Mouse (Mus musculus) hindbrain, embryonic 14.5 days (tissue): ENCODE results near the gene Arxes2. TPM values are rescaled to one million over a fixed set of nuclear protein-coding genes. Genes with fewer than 3 reads are reported as not detected.
A peak's percentile ranks its signal among the peaks of the same experiment; 100 is the strongest.
"Not testable (repeated sequence)": the region's sequence is repeated elsewhere in the genome, so short reads cannot be mapped to it uniquely, and the experiment has no call there.

Experiments used
- ATAC-seq: fragments of 200-750 bp; cut with Nextera tagmentation; 2 replicates; pipeline ENCODE4 v1.8.0; 2017; ENCODE audit warnings: moderate number of reproducible peaks, mild to moderate bottlenecking, moderate TSS enrichment, moderate library complexity; ENCODE audit not compliant: low FRiP score
- DNase-seq: peaks from one replicate; pipeline ENCODE4 v3.0.0-alpha.2; 2015; ENCODE audit warnings: low spot score
- H3K27ac ChIP-seq: fragments of 300-500 bp; sonication (generic); 2 replicates; pipeline ENCODE4 v1.5.1; 2014; ENCODE audit warnings: mild to moderate bottlenecking, moderate library complexity
- H3K27me3 ChIP-seq: fragments of 300-500 bp; sonication (generic); 2 replicates; pipeline ENCODE4 v1.6.1; 2014; ENCODE audit warnings: mild to moderate bottlenecking, low read length, mixed read lengths; ENCODE audit not compliant: control insufficient read depth, insufficient read depth
- H3K36me3 ChIP-seq: fragments of 300-500 bp; sonication (generic); replicated peaks from 2 replicates; pipeline ENCODE4 v1.6.1; 2014; ENCODE audit not compliant: control insufficient read depth, insufficient read depth
- H3K4me1 ChIP-seq: fragments of 300-500 bp; sonication (generic); replicated peaks from 2 replicates; pipeline ENCODE4 v1.6.1; 2014; ENCODE audit warnings: antibody characterized with exemption, low read length, mixed read lengths; ENCODE audit not compliant: control insufficient read depth, insufficient read depth
- H3K4me2 ChIP-seq: fragments of 300-500 bp; sonication (generic); replicated peaks from 2 replicates; pipeline ENCODE4 v1.6.1; 2014; ENCODE audit warnings: mild to moderate bottlenecking, moderate library complexity
- H3K4me3 ChIP-seq: fragments of 300-500 bp; sonication (generic); replicated peaks from 2 replicates; pipeline ENCODE4 v1.5.1; 2014; ENCODE audit warnings: mild to moderate bottlenecking, low read length
- H3K9ac ChIP-seq: fragments of 300-500 bp; sonication (generic); 2 replicates; pipeline ENCODE4 v1.6.1; 2014
- H3K9me3 ChIP-seq: fragments of 300-500 bp; sonication (generic); 2 replicates; pipeline ENCODE4 v1.6.1; 2016; ENCODE audit warnings: low read length; ENCODE audit not compliant: control insufficient read depth
- WGBS: fragments of 180-500 bp; shearing (Covaris S2); extraction: QIAGEN DNeasy Blood & Tissue Kit; methylation state at CpG from one replicate; pipeline ENCODE4 v1.1.7; 2014; 5-methylcytosine and 5-hydroxymethylcytosine counted together
- polyA plus RNA-seq: library from polyadenylated mRNA; unstranded; fragments of >200 nt; fragmentation: Nextera tagmentation; extraction: Ambion mirVana; gene quantifications from 2 replicates; pipeline ENCODE4 v1.2.1, GENCODE M21; 2014

The Arxes2 gene
- polyA plus RNA-seq, 1 experiment from 2014 or later, result 271 TPM

DNA sequence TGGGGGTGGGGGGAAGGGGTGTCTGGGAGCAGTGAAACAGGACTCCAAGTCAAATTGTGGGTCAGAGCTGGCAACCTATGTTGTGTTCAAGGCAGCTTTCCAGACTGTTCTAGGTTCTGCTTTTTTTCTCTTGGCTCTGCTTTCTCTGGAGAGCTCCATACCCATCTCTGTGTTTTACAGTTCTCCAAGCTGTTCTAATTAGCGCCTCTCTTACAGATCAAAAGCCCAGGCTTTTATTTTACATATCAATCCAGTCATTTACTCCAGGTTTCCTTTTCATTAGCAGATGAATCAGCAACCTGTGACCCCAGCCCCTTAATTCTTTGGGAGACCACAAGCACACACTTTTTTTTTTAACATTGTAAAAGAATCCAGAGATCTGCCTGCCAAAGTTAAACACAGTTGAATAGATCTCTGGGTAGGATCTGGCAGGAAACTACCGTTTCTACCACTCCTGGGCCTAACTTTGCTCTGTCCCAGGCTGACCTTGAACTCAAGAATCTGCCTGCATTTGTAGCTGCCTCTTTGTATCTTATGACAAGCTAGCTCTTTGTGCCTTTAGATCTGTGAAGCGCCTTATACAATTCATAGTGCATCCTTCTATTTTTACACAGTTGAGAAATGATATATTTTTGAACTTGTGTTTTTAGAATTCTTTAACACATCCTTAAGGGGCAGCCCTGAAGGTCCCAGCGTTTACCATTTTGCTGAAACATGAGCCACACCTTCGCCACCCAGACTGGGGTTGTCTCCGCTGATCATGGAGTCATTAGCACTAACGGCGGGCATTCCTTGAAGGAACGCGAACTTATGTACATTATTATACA, 19.8 kb upstream of the Arxes2 start:
- 63% methylated on average over 10 of the region's 10 CpGs for WGBS
- DNase-seq, result no peak
- Histone ChIP-seq H3K36me3 (no peaks in the 10 kb centered on the region), H3K4me3 (no peak overlapping the region), H3K4me2 (no peak overlapping the region), H3K9ac (no peak overlapping the region), H3K27ac (no peak overlapping the region), H3K9me3 (no peaks in the 10 kb centered on the region), H3K4me1 (no peaks in the 10 kb centered on the region), H3K27me3 (no peaks in the 10 kb centered on the region)
- ATAC-seq, result no peak

- no peaks in the 10 kb centered on the region for H3K27me3 ChIP-seq
- peak overlapping the region; percentile 40; the same call in 1 of the 2 replicates for H3K9ac ChIP-seq
- WGBS, result 48% methylated on average over 20 of the region's 20 CpGs
- ATAC-seq (peak; percentile 75; the same call in 1 of the 2 replicates), DNase-seq (no peak)
- H3K36me3 ChIP-seq, result no peaks in the 10 kb centered on the region
- no peaks in the 10 kb centered on the region for H3K9me3 ChIP-seq
- H3K4me1 ChIP-seq, result no peaks in the 10 kb centered on the region
- H3K4me3 ChIP-seq, result no peak overlapping the region; the same call in 1 of the 2 replicates
- peak overlapping the region; percentile 38 for H3K4me2 ChIP-seq
- H3K27ac ChIP-seq, result peak overlapping the region; percentile 53
These were observed 19.0 kb upstream of the Arxes2 start for GRCm38 (mm10) chrX:135974424-135975225.

GRCm38 (mm10) chrX:135975226-135975552, 18.4 kb upstream of the Arxes2 start:
- Histone ChIP-seq H3K4me1 (no peaks in the 10 kb centered on the region), H3K27ac (peak overlapping the region; percentile 53), H3K36me3 (no peaks in the 10 kb centered on the region), H3K4me2 (peak overlapping the region; percentile 38), H3K4me3 (no peak overlapping the region; the same call in 1 of the 2 replicates), H3K9ac (peak overlapping the region; percentile 40; the same call in 1 of the 2 replicates), H3K27me3 (no peaks in the 10 kb centered on the region), H3K9me3 (no peaks in the 10 kb centered on the region)
- ATAC-seq (peak; percentile 72; the same call in 1 of the 2 replicates), DNase-seq (peak; percentile 93)
- 19% methylated on average over 8 of the region's 8 CpGs for WGBS

GRCm38 (mm10) chrX:135984539-135985260, 8.9 kb upstream of the Arxes2 start:
- Histone ChIP-seq H3K27ac (peak overlapping the region; percentile 66), H3K4me1 (0 out of 2 replicates have a peak, but pooled peaks cover 3% of the 10 kb centered on the region), H3K4me3 (no peak overlapping the region), H3K27me3 (no peaks in the 10 kb centered on the region; the same call in 1 of the 2 replicates), H3K9me3 (no peaks in the 10 kb centered on the region), H3K36me3 (no peaks in the 10 kb centered on the region), H3K9ac (no peak overlapping the region), H3K4me2 (no peak overlapping the region)
- no peak; the same call in 1 of the 2 replicates for ATAC-seq
- no peak for DNase-seq
- WGBS, result 51% methylated on average over 6 of the region's 6 CpGs

- no peak overlapping the region for H3K27ac ChIP-seq
- H3K27me3 ChIP-seq, result no peaks in the 10 kb centered on the region; the same call in 1 of the 2 replicates
- no peaks in the 10 kb centered on the region for H3K9me3 ChIP-seq
- H3K9ac ChIP-seq, result no peak overlapping the region
- H3K36me3 ChIP-seq, result no peaks in the 10 kb centered on the region
- H3K4me1 ChIP-seq, result 0 out of 2 replicates have a peak, but pooled peaks cover 3% of the 10 kb centered on the region
- no peak overlapping the region for H3K4me2 ChIP-seq
- no peak overlapping the region for H3K4me3 ChIP-seq
- ATAC-seq (no peak), DNase-seq (no peak)
- 90% methylated on average over 3 of the region's 3 CpGs for whole genome bisulfite sequencing
These were observed 7.4 kb upstream of the Arxes2 start for GRCm38 (mm10) chrX:135986267-135986666.

DNA sequence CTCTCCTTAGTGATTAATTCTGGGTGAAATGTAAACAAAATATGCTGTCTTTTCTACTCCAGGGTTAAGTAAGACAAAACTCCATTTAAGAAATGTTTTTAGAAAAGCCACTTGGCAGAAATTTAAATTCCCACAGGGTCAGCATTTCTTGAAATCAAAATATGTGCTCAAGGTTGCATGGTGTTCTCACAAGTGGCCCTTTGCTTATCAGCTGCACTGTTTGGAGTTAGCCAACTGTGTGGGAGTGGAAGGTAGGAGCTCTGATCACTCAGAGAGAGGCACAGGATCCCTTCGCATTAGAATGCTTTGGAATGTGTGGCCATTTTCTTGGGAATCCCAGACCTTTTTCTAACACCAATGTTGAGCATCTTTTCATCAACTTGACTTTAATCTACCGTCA, 3.0 kb upstream of the Arxes2 start:
- no peaks in the 10 kb centered on the region for H3K36me3 ChIP-seq
- no peak overlapping the region for H3K9ac ChIP-seq
- H3K27ac ChIP-seq, result no peak overlapping the region
- H3K4me1 ChIP-seq, result no peaks in the 10 kb centered on the region
- no peak overlapping the region for H3K4me2 ChIP-seq
- ATAC-seq (no peak), DNase-seq (no peak)
- H3K27me3 ChIP-seq, result no peaks in the 10 kb centered on the region; the same call in 1 of the 2 replicates
- 78% methylated on average over 2 of the region's 2 CpGs for WGBS
- no peak overlapping the region for H3K4me3 ChIP-seq
- H3K9me3 ChIP-seq, result no peaks in the 10 kb centered on the region

DNA sequence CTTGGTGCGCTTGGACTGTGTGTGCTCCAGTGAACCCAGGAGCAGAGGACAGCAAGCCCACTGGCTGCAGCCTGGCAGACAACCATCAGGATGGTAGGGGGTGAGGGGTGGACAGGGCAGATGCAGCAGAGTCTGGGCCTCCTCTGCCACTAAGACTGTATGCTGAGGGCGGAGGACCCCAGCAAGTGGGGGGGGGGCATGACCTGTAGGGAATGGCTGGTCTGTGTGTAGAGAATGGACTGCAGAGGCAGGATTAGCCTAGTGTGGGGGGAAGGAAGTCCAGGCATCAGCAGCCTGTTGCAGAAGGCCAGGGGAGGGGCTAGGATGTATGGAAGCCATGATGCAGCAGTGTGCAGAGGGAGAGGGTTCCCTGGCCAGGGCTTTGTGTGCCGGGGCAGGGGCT, 431 bp upstream of the Arxes2 start:
- not testable (repeated sequence) for H3K9ac ChIP-seq, H3K36me3 ChIP-seq, H3K4me1 ChIP-seq, DNase-seq, H3K27me3 ChIP-seq, H3K4me3 ChIP-seq, H3K9me3 ChIP-seq
- Histone ChIP-seq H3K4me2 (peak overlapping the region; percentile 21), H3K27ac (peak overlapping the region; percentile 32; the same call in 1 of the 2 replicates)
- WGBS, result 35% methylated on average over 2 of the region's 3 CpGs
- peak; percentile 91 for ATAC-seq

GRCm38 (mm10) chrX:136007199-136007843, 13.7 kb downstream of the Arxes2 start:
- Histone ChIP-seq H3K9me3 (no peaks in the 10 kb centered on the region), H3K4me3 (no peak overlapping the region), H3K4me2 (no peak overlapping the region), H3K36me3 (no peaks in the 10 kb centered on the region), H3K27me3 (no peaks in the 10 kb centered on the region), H3K9ac (no peak overlapping the region), H3K27ac (no peak overlapping the region), H3K4me1 (no peaks in the 10 kb centered on the region)
- 39% methylated on average over 4 of the region's 5 CpGs for WGBS
- DNase-seq (no peak), ATAC-seq (no peak)
